Mouse (Mus musculus): ENCODE data around the gene Zfp42.
"Not testable (repeated sequence)": the region's sequence is repeated elsewhere in the genome, so short reads cannot be mapped to it uniquely, and the experiment has no call there.

Gene Zfp42

GRCm38 (mm10) chr8:43306896-43307295, at the start of gene Zfp42:
Zfp42 (minus strand) TSS chr8:43306980.
- DNase-seq (ENCODE audit: extremely low read depth, insufficient read length, low spot score), result no peak

- DNase-seq (ENCODE audit: extremely low read depth, insufficient read length, low spot score), result no peak
Measured at GRCm38 (mm10) chr8:43356069-43356770, 49.4 kb upstream of the Zfp42 start.

GRCm38 (mm10) chr8:43352241-43352640, 45.5 kb upstream of the Zfp42 start:
- not testable (repeated sequence) for DNase-seq (ENCODE audit: extremely low read depth, insufficient read length, low spot score)

- DNase-seq (ENCODE audit: extremely low read depth, insufficient read length, low spot score), result no peak
Measured at GRCm38 (mm10) chr8:43338555-43338954, 31.8 kb upstream of the Zfp42 start.

GRCm38 (mm10) chr8:43333465-43333864, 26.7 kb upstream of the Zfp42 start:
- no peak for DNase-seq (ENCODE audit: extremely low read depth, insufficient read length, low spot score)

GRCm38 (mm10) chr8:43331657-43332056, 24.9 kb upstream of the Zfp42 start:
- no peak for DNase-seq (ENCODE audit: extremely low read depth, insufficient read length, low spot score)

- DNase-seq (ENCODE audit: extremely low read depth, insufficient read length, low spot score), result no peak
Measured at GRCm38 (mm10) chr8:43329913-43330705, 23.3 kb upstream of the Zfp42 start.

GRCm38 (mm10) chr8:43328666-43329065, 21.9 kb upstream of the Zfp42 start:
- DNase-seq (ENCODE audit: extremely low read depth, insufficient read length, low spot score), result no peak

GRCm38 (mm10) chr8:43320771-43321170, 14.0 kb upstream of the Zfp42 start:
- no peak for DNase-seq (ENCODE audit: extremely low read depth, insufficient read length, low spot score)

GRCm38 (mm10) chr8:43308213-43308612, 1.4 kb upstream of the Zfp42 start:
- no peak for DNase-seq (ENCODE audit: extremely low read depth, insufficient read length, low spot score)

- no peak for DNase-seq (ENCODE audit: extremely low read depth, insufficient read length, low spot score)
Measured at GRCm38 (mm10) chr8:43305676-43306075, 1.1 kb downstream of the Zfp42 start.

- no peak for DNase-seq (ENCODE audit: extremely low read depth, insufficient read length, low spot score)
Measured at GRCm38 (mm10) chr8:43299796-43300195, 7.0 kb downstream of the Zfp42 start.

GRCm38 (mm10) chr8:43295826-43296225, 11.0 kb downstream of the Zfp42 start:
- DNase-seq (ENCODE audit: extremely low read depth, insufficient read length, low spot score), result no peak

- no peak for DNase-seq (ENCODE audit: extremely low read depth, insufficient read length, low spot score)
Measured at GRCm38 (mm10) chr8:43294191-43294590, 12.6 kb downstream of the Zfp42 start.

GRCm38 (mm10) chr8:43290424-43291111, 16.2 kb downstream of the Zfp42 start:
- DNase-seq (ENCODE audit: extremely low read depth, insufficient read length, low spot score), result no peak

GRCm38 (mm10) chr8:43289781-43290180, 17.0 kb downstream of the Zfp42 start:
- DNase-seq (ENCODE audit: extremely low read depth, insufficient read length, low spot score), result no peak

GRCm38 (mm10) chr8:43288840-43289239, 17.9 kb downstream of the Zfp42 start:
- no peak for DNase-seq (ENCODE audit: extremely low read depth, insufficient read length, low spot score)

- no peak for DNase-seq (ENCODE audit: extremely low read depth, insufficient read length, low spot score)
Measured at GRCm38 (mm10) chr8:43287456-43287855, 19.3 kb downstream of the Zfp42 start.

GRCm38 (mm10) chr8:43283231-43283630, 23.5 kb downstream of the Zfp42 start:
- no peak for DNase-seq (ENCODE audit: extremely low read depth, insufficient read length, low spot score)

- no peak for DNase-seq (ENCODE audit: extremely low read depth, insufficient read length, low spot score)
Measured at GRCm38 (mm10) chr8:43278397-43278796, 28.4 kb downstream of the Zfp42 start.

GRCm38 (mm10) chr8:43260961-43261360, 45.8 kb downstream of the Zfp42 start:
- DNase-seq (ENCODE audit: extremely low read depth, insufficient read length, low spot score), result no peak

Measured in 3134 (cell line).